Mouse (Mus musculus): ENCODE results near the gene Tns4. TPM values are rescaled to one million over a fixed set of nuclear protein-coding genes. Genes with fewer than 3 reads are reported as not detected.

Tns4 gene
- polyA plus RNA-seq, 1 experiment from 2014 or later: not detected

DNA sequence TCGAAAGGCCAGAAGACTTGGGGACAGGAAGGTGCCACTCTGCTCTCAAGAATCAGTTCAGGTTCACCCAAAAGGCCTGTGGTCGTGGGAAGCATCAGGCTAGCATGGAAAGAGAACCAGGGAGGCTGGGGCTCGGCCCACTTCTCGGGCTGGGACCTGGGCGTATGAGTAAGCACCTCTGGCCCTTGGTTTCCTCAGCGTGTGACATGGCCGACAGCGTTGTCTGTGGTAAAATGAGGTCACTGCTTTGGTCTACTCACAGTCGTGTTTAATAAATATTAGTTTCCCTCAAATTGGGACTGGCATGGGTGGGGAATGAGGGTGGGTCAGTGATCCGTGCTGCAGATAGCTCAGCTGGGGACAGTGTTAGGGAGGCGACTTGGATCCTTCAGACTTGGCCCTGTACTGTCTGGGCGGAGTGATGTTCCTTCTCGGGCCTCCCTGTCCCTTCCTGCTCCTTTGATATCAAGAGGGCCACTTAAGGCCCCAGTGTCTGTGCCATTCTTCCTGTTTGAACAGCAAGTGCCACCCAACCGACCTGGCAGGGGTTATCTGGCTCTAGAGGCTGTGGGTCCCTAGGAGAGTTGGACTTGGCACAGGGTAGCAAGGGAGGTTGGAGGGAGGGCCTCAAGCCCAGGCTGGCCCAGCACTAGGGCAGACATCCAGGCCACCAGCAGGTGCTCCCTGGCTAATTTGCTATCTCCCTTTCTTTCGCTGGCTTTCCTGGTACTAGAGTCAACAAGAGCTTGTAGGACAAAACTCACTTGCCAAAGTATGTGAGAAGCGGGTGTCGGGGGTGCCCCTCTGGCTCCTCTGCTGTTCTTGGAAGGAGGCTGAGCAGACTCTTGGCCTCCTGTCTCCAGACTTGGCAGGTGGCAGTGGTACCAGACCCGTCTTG is 38.9 kb upstream of the Tns4 start:
- Histone ChIP-seq H3K4me2 (replicated peaks) (no peak overlapping the region), H3K9ac (replicated peaks) (no peak overlapping the region), H3K27me3 (no peaks in the 10 kb centered on the region), H3K4me3 (no peak overlapping the region), H3K4me1 (peaks cover 9% of the 10 kb centered on the region), H3K27ac (replicated peaks) (no peak overlapping the region), H3K36me3 (no peaks in the 10 kb centered on the region), H3K9me3 (no peaks in the 10 kb centered on the region)
- ATAC-seq (replicated peaks): no peak
- 79% methylated on average over 18 of the region's 18 CpGs for WGBS

GRCm38 (mm10) chr11:99126482-99127253 is 37.6 kb upstream of the Tns4 start:
- H3K4me3 ChIP-seq: no peak overlapping the region
- no peak overlapping the region for H3K9ac ChIP-seq (replicated peaks)
- no peaks in the 10 kb centered on the region for H3K9me3 ChIP-seq
- no peaks in the 10 kb centered on the region; the same call in 1 of the 2 replicates for H3K4me1 ChIP-seq
- ATAC-seq (replicated peaks): no peak
- no peaks in the 10 kb centered on the region for H3K36me3 ChIP-seq
- no peak overlapping the region for H3K4me2 ChIP-seq (replicated peaks)
- 38% methylated on average over 5 of the region's 5 CpGs for WGBS
- H3K27me3 ChIP-seq: no peaks in the 10 kb centered on the region
- H3K27ac ChIP-seq (replicated peaks): peak overlapping the region; percentile 12; the same call in 1 of the 2 replicates

- 63% methylated on average over 10 of the region's 10 CpGs for WGBS
- no peak overlapping the region for H3K4me2 ChIP-seq (replicated peaks)
- no peak for ATAC-seq (replicated peaks)
These were observed 35.5 kb upstream of the Tns4 start for GRCm38 (mm10) chr11:99124635-99125029.

GRCm38 (mm10) chr11:99123977-99124634 is 35.0 kb upstream of the Tns4 start:
- peaks cover 12% of the 10 kb centered on the region for H3K4me1 ChIP-seq
- 46% methylated on average over 15 of the region's 15 CpGs for WGBS
- no peak overlapping the region for H3K9ac ChIP-seq (replicated peaks)
- H3K9me3 ChIP-seq: no peaks in the 10 kb centered on the region
- no peak for ATAC-seq (replicated peaks)
- no peaks in the 10 kb centered on the region for H3K27me3 ChIP-seq
- no peak overlapping the region for H3K4me3 ChIP-seq
- no peaks in the 10 kb centered on the region for H3K36me3 ChIP-seq
- peak overlapping the region; percentile 23; the same call in 1 of the 2 replicates for H3K27ac ChIP-seq (replicated peaks)
- H3K4me2 ChIP-seq (replicated peaks): no peak overlapping the region

More at GRCm38 (mm10) chr11:99124635-99125029, 35.5 kb upstream of the Tns4 start:
- no peak overlapping the region for H3K4me3 ChIP-seq
- H3K27ac ChIP-seq (replicated peaks): peak overlapping the region; percentile 23; the same call in 1 of the 2 replicates
- no peaks in the 10 kb centered on the region for H3K9me3 ChIP-seq
- H3K4me1 ChIP-seq: peaks cover 12% of the 10 kb centered on the region
- no peaks in the 10 kb centered on the region for H3K27me3 ChIP-seq
- no peaks in the 10 kb centered on the region for H3K36me3 ChIP-seq
- no peak overlapping the region for H3K9ac ChIP-seq (replicated peaks)

- Histone ChIP-seq H3K9ac (replicated peaks) (no peak overlapping the region), H3K9me3 (no peaks in the 10 kb centered on the region), H3K4me2 (replicated peaks) (no peak overlapping the region), H3K27ac (replicated peaks) (peak overlapping the region; percentile 63), H3K27me3 (no peaks in the 10 kb centered on the region), H3K36me3 (no peaks in the 10 kb centered on the region), H3K4me1 (peaks cover 12% of the 10 kb centered on the region), H3K4me3 (no peak overlapping the region)
- ATAC-seq (replicated peaks): 0 out of 2 replicates have a peak, but pooled peaks have one; percentile 41
- 54% methylated on average over 3 of the region's 3 CpGs for WGBS
These were observed 33.6 kb upstream of the Tns4 start for GRCm38 (mm10) chr11:99122703-99123102.

DNA sequence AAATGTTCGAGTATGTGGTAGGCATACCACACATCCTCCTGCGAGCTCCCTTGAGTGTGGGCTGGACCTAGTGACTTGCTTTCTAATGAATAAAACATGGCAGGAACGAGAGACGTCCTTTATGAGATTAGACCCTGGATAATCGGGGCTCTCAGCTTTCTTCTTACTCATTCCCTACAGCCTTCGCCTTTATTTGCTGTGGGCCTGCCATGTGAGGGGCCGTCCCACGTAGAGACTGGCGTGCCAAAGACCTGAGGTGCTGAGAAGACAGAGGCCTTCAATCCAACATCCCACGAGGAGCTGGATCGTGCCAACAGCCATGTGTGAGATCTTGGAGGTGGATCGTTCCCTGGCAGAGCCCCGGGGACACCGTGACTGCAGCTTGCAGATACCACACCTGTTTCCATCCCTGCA is 32.1 kb upstream of the Tns4 start:
- ATAC-seq (replicated peaks): no peak
- 42% methylated on average over 14 of the region's 14 CpGs for WGBS
- no peak overlapping the region for H3K27ac ChIP-seq (replicated peaks)
- no peaks in the 10 kb centered on the region for H3K27me3 ChIP-seq
- no peak overlapping the region for H3K9ac ChIP-seq (replicated peaks)
- H3K4me1 ChIP-seq: peaks cover 12% of the 10 kb centered on the region
- H3K36me3 ChIP-seq: no peaks in the 10 kb centered on the region
- H3K4me3 ChIP-seq: no peak overlapping the region
- no peak overlapping the region for H3K4me2 ChIP-seq (replicated peaks)
- no peaks in the 10 kb centered on the region for H3K9me3 ChIP-seq

GRCm38 (mm10) chr11:99120524-99121217 is 31.6 kb upstream of the Tns4 start:
- Histone ChIP-seq H3K27ac (replicated peaks) (peak overlapping the region; percentile 25; the same call in 1 of the 2 replicates), H3K27me3 (no peaks in the 10 kb centered on the region), H3K36me3 (no peaks in the 10 kb centered on the region), H3K4me1 (peaks cover 12% of the 10 kb centered on the region), H3K9ac (replicated peaks) (no peak overlapping the region), H3K4me2 (replicated peaks) (no peak overlapping the region), H3K9me3 (no peaks in the 10 kb centered on the region), H3K4me3 (no peak overlapping the region)
- ATAC-seq (replicated peaks): no peak
- 45% methylated on average over 20 of the region's 20 CpGs for WGBS

DNA sequence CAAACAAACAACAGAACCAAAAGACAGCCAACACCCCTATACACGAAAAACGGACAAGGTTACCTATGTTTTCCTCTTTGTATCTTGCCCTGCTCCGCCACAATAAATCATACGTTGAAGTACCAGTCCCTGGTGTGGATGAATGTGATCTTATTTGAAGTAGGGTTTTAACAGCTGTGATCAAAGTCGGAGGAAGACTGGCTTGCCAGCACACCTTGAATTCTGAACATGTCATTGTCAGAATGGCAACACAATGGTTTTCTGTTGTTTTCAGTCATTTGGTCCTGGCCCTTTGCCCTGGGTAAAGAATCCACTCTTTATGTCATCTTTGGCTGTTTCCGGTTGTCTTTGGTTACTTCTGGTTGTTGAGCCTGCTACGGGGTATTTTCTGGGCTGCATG is 29.9 kb upstream of the Tns4 start:
- Histone ChIP-seq H3K4me1 (peaks cover 12% of the 10 kb centered on the region), H3K4me3 (no peak overlapping the region), H3K27ac (replicated peaks) (no peak overlapping the region), H3K36me3 (no peaks in the 10 kb centered on the region), H3K4me2 (replicated peaks) (no peak overlapping the region), H3K27me3 (no peaks in the 10 kb centered on the region), H3K9ac (replicated peaks) (no peak overlapping the region), H3K9me3 (no peaks in the 10 kb centered on the region)
- ATAC-seq (replicated peaks): no peak
- 81% methylated on average over 7 of the region's 7 CpGs for WGBS

- ATAC-seq (replicated peaks): no peak
- 95% methylated on average over 1 of the region's 1 CpGs for WGBS
- Histone ChIP-seq H3K4me2 (replicated peaks) (no peak overlapping the region), H3K9me3 (no peaks in the 10 kb centered on the region), H3K4me3 (no peak overlapping the region), H3K9ac (replicated peaks) (no peak overlapping the region), H3K27me3 (no peaks in the 10 kb centered on the region), H3K36me3 (no peaks in the 10 kb centered on the region), H3K4me1 (peaks cover 12% of the 10 kb centered on the region), H3K27ac (replicated peaks) (no peak overlapping the region)
These were observed 29.3 kb upstream of the Tns4 start for GRCm38 (mm10) chr11:99118420-99118819.

DNA sequence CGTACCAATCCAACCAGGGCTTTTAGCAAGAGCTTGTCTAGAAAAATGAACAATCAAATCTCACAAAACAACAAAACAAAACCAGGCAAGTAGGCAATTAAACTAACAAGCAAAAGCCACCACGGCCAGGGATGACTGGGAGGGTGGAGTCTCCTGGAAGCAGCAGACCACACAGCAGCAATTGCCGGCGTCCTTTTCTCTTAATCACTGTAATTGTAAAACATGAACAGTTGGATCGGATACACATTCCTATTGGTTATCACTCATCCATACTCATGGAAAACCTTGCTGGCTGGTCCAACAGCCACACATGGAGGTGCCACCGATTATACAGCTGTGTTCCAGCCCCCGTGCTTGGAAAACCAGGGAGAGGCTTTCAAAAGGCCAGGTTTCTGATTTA is 28.8 kb upstream of the Tns4 start:
- no peak for ATAC-seq (replicated peaks)
- WGBS: 73% methylated on average over 7 of the region's 7 CpGs
- H3K36me3 ChIP-seq: no peaks in the 10 kb centered on the region

GRCm38 (mm10) chr11:99115940-99116339 is 26.8 kb upstream of the Tns4 start:
- H3K4me3 ChIP-seq: no peak overlapping the region
- H3K36me3 ChIP-seq: no peaks in the 10 kb centered on the region
- WGBS: 78% methylated on average over 6 of the region's 6 CpGs
- no peak overlapping the region for H3K4me2 ChIP-seq (replicated peaks)
- H3K9me3 ChIP-seq: no peaks in the 10 kb centered on the region
- H3K9ac ChIP-seq (replicated peaks): no peak overlapping the region
- no peak overlapping the region for H3K27ac ChIP-seq (replicated peaks)
- no peak for ATAC-seq (replicated peaks)
- H3K27me3 ChIP-seq: no peaks in the 10 kb centered on the region
- H3K4me1 ChIP-seq: peaks cover 10% of the 10 kb centered on the region

More for the DNA sequence above, 28.8 kb upstream of the Tns4 start:
- Histone ChIP-seq H3K4me3 (no peak overlapping the region), H3K9ac (replicated peaks) (no peak overlapping the region), H3K4me2 (replicated peaks) (no peak overlapping the region), H3K27me3 (no peaks in the 10 kb centered on the region), H3K27ac (replicated peaks) (no peak overlapping the region), H3K9me3 (no peaks in the 10 kb centered on the region), H3K4me1 (peaks cover 12% of the 10 kb centered on the region)

Measured in forebrain, embryonic 15.5 days (tissue).